Mouse (Mus musculus) liver, adult 2 months (tissue): ENCODE measurements around the gene Mrps18c. TPM values are rescaled to one million over a fixed set of nuclear protein-coding genes. Genes with fewer than 3 reads are reported as not detected.

Experiments used
- DNase-seq: peaks from one replicate; pipeline ENCODE4 v3.0.0-alpha.2; 2011; ENCODE audit warnings: low read depth, low spot score; ENCODE audit errors: extremely low read depth
- H3K27ac ChIP-seq: fragments of 200-500 bp; replicated peaks from 2 replicates; pipeline ENCODE4 v1.5.1; 2012; ENCODE audit warnings: low read depth, mild to moderate bottlenecking, control low read depth, inconsistent platforms, low read length; ENCODE audit not compliant: insufficient read depth
- H3K27me3 ChIP-seq: fragments of 200-500 bp; 2 replicates; pipeline ENCODE4 v1.6.1; 2012; ENCODE audit warnings: mild to moderate bottlenecking, moderate library complexity, low read length, inconsistent platforms; ENCODE audit not compliant: control insufficient read depth, insufficient read depth
- H3K36me3 ChIP-seq: fragments of 200-500 bp; 2 replicates; pipeline ENCODE4 v1.6.1; 2012; ENCODE audit warnings: low read length, inconsistent platforms; ENCODE audit not compliant: control insufficient read depth, insufficient read depth
- H3K4me1 ChIP-seq: fragments of 200-500 bp; 2 replicates; pipeline ENCODE4 v1.6.1; 2011; ENCODE audit warnings: low read length; ENCODE audit not compliant: control insufficient read depth, insufficient read depth
- H3K4me3 ChIP-seq: fragments of 200-500 bp; 2 replicates; pipeline ENCODE4 v1.5.1; 2011; ENCODE audit warnings: low read depth, mild to moderate bottlenecking, control low read depth, low read length, moderate library complexity; ENCODE audit not compliant: insufficient read depth
- H3K79me2 ChIP-seq: fragments of 200-500 bp; 2 replicates; pipeline ENCODE4 v1.6.1; 2012; ENCODE audit warnings: inconsistent platforms, mild to moderate bottlenecking, low read length, moderate library complexity; ENCODE audit not compliant: control insufficient read depth, insufficient read depth
- H3K9ac ChIP-seq: fragments of 200-500 bp; 2 replicates; pipeline ENCODE4 v1.6.1; 2012; ENCODE audit warnings: low read depth, mild to moderate bottlenecking, control low read depth, inconsistent platforms, low read length
- CTCF ChIP-seq: fragments of 200-500 bp; IDR thresholded peaks from 2 replicates; pipeline ENCODE4 v1.5.1; 2011; ENCODE audit warnings: low read depth, low read length, control low read depth
- POLR2A ChIP-seq: fragments of 200-500 bp; IDR thresholded peaks from 2 replicates; pipeline ENCODE4 v1.6.1; 2011; ENCODE audit warnings: low read length, control low read depth; ENCODE audit not compliant: insufficient read depth; ENCODE audit errors: extremely low read depth
- WGBS: fragments of 180-500 bp; shearing (Covaris S2); methylation state at CpG from one replicate; pipeline ENCODE4 v1.1.7; 2018; 5-methylcytosine and 5-hydroxymethylcytosine counted together
- polyA plus RNA-seq: library from polyadenylated mRNA; depleted of rRNA; stranded (reverse); fragments of >200 nt; gene quantifications from 2 replicates; pipeline ENCODE4 v1.2.3, GENCODE M21; 2012
- total RNA-seq: library from RNA; depleted of rRNA; stranded (reverse); fragments of >200 nt; gene quantifications from 2 replicates; pipeline ENCODE4 v1.2.3, GENCODE M21; 2014

The Mrps18c gene
- total and polyA plus RNA-seq, 2 experiments: 22.7 to 48.5 TPM

DNA sequence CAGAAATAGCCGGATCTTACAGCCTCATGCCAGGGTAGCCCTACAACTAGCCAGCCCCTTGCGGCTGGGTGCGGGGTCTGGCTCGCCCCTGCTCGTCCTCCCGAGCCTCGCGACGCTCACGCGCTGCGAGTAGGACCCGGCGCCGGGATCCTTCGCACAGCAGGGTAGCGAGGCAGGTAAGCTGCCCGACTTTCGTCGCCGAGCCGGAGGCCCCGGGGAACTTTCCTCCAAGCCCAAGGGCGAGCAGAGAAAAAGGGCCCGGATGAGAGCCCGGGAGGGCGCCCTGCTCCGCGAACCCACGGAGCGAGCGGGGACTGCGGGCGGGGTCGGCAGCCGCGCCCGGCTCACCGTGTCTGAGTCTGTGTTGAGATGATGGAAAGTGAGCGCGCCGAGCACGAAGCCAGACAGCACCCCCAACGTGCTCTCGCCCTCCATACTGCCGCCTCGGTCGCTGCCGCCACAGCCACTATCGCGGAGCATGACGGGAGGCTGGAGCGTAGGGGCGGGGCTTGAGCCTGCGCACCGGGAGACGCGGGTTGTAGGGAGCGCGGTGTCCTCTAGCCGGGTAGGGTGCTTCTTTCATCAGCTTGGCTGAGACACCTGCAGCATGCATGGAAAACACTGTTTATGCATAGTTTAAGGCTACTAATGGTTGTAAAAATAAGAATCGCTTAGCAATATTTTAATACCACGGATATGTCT is 22.2 kb downstream of the Mrps18c start, which contains the start of gene Abraxas1:
Gene Abraxas1, minus strand, starts transcription at position 483 of the 702 bp plus-strand sequence.
- Histone ChIP-seq H3K9ac (peak within 1 kb of the TSS; percentile 91), H3K4me3 (peak within 1 kb of the TSS; percentile 78), H3K36me3 (peaks cover 5% of the 10 kb centered on the region), H3K79me2 (no peaks in the 10 kb centered on the region; the same call in 1 of the 2 replicates), H3K27ac (peak within 1 kb of the TSS; percentile 46), H3K4me1 (peaks cover 2% of the 10 kb centered on the region; the same call in 1 of the 2 replicates), H3K27me3 (no peaks in the 10 kb centered on the region)
- DNase-seq: peak; percentile 73
- WGBS: under 1% methylated on average over 63 of the region's 63 CpGs
- TF ChIP-seq CTCF: no peak
- TF ChIP-seq POLR2A: peak; percentile 66

DNA sequence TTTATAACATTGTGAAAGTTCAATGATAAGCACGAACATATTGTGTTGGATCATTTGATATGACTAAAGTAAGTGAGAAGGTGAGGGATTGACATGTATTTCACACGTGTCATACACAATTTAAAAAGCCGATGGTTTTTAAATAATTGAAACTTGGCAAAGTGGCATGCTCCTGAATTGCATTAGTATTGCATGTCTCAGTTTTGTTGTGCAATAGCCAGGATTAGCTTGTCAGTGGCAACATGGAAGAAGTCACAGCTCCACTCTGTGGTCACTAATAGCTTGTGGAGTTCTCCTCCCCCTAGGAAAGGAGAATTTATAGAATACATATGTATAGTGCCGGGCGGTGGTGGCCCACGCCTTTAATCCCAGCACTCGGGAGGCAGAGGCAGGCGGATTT is 22.9 kb downstream of the Mrps18c start:
- no peak overlapping the region for H3K27ac ChIP-seq
- TF ChIP-seq POLR2A: no peak
- TF ChIP-seq CTCF: no peak
- H3K9ac ChIP-seq: no peak overlapping the region
- no peaks in the 10 kb centered on the region; the same call in 1 of the 2 replicates for H3K79me2 ChIP-seq
- peak; percentile 63 for DNase-seq
- 62% methylated on average over 8 of the region's 8 CpGs for WGBS
- H3K27me3 ChIP-seq: no peaks in the 10 kb centered on the region
- H3K4me3 ChIP-seq: peak overlapping the region; percentile 2; the same call in 1 of the 2 replicates
- H3K36me3 ChIP-seq: peaks cover 2% of the 10 kb centered on the region
- H3K4me1 ChIP-seq: peaks cover 2% of the 10 kb centered on the region; the same call in 1 of the 2 replicates

GRCm38 (mm10) chr5:100822826-100823225 is 24.4 kb downstream of the Mrps18c start:
- Histone ChIP-seq H3K4me3 (no peak overlapping the region), H3K27ac (no peak overlapping the region), H3K27me3 (no peaks in the 10 kb centered on the region), H3K4me1 (peaks cover 2% of the 10 kb centered on the region; the same call in 1 of the 2 replicates), H3K9ac (no peak overlapping the region), H3K79me2 (no peaks in the 10 kb centered on the region; the same call in 1 of the 2 replicates), H3K36me3 (no peaks in the 10 kb centered on the region)
- TF ChIP-seq CTCF (no peak), POLR2A (no peak)
- WGBS: 85% methylated on average over 7 of the region's 7 CpGs
- DNase-seq: no peak

DNA sequence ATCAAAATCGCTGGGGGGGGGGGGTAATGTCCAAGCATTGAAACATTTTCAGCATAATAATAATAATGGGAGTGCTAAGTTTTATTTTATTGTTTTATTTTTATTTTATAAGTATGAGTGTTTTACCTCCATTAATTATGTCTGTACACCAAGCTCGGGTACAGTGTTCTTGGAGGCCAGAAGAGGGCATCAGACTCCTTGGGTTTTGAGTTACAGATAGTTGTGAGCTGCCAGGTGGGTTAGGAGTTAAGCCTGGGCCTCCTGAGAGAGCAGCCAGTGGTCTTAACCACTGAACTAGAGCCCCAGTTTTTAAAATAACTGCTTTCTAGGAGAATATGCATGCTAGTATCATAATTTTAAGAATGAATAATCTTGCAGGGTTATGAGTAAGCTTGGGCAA is 27.5 kb downstream of the Mrps18c start:
- H3K9ac ChIP-seq: no peak overlapping the region
- H3K27ac ChIP-seq: no peak overlapping the region
- H3K36me3 ChIP-seq: no peaks in the 10 kb centered on the region
- H3K4me3 ChIP-seq: no peak overlapping the region
- no peaks in the 10 kb centered on the region for H3K79me2 ChIP-seq
- TF ChIP-seq POLR2A (no peak), CTCF (peak; percentile 56)
- H3K4me1 ChIP-seq: no peaks in the 10 kb centered on the region
- no peaks in the 10 kb centered on the region for H3K27me3 ChIP-seq
- 17% methylated on average over 2 of the region's 2 CpGs for WGBS
- peak; percentile 48 for DNase-seq

DNA sequence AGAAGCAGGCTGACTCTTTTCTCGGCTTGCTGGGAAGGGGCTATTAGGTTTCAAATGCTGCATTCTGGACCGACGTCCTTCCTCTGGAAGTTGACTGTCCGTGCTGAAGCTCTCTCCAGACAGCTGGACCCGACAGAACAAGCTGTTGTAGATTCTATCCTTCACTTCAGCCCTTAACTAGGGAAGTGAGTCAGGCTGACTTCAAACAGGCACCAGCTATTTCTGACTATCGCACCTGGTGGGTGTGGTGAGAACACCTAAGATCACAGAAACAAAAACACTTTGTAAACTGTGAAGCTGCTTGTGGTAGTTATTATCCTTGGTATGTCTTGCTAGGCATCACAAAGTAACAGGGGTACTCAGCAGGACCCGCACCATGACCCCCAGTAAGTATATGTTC is 28.1 kb downstream of the Mrps18c start:
- Histone ChIP-seq H3K4me3 (no peak overlapping the region), H3K27me3 (no peaks in the 10 kb centered on the region), H3K4me1 (no peaks in the 10 kb centered on the region), H3K36me3 (no peaks in the 10 kb centered on the region), H3K27ac (no peak overlapping the region), H3K79me2 (no peaks in the 10 kb centered on the region), H3K9ac (no peak overlapping the region)
- TF ChIP-seq POLR2A (no peak), CTCF (no peak)
- no peak for DNase-seq
- 79% methylated on average over 7 of the region's 7 CpGs for WGBS

- no peak for DNase-seq
- WGBS: 85% methylated on average over 3 of the region's 3 CpGs
- Histone ChIP-seq H3K4me1 (no peaks in the 10 kb centered on the region), H3K79me2 (no peaks in the 10 kb centered on the region), H3K27me3 (no peaks in the 10 kb centered on the region), H3K27ac (no peak overlapping the region), H3K4me3 (no peak overlapping the region), H3K36me3 (no peaks in the 10 kb centered on the region), H3K9ac (no peak overlapping the region)
- TF ChIP-seq CTCF (no peak), POLR2A (no peak)
These were observed 30.3 kb downstream of the Mrps18c start for GRCm38 (mm10) chr5:100828701-100829100.
